Mouse (Mus musculus): ENCODE measurements around the gene Kif1bp. TPM values are rescaled to one million over a fixed set of nuclear protein-coding genes. Genes with fewer than 3 reads are reported as not detected.

Gene Kif1bp
- polyA plus RNA-seq (2014; fragmentation: Nextera tagmentation; extraction: Ambion mirVana), result 62.3 and 62.5 TPM in 2 replicates

DNA sequence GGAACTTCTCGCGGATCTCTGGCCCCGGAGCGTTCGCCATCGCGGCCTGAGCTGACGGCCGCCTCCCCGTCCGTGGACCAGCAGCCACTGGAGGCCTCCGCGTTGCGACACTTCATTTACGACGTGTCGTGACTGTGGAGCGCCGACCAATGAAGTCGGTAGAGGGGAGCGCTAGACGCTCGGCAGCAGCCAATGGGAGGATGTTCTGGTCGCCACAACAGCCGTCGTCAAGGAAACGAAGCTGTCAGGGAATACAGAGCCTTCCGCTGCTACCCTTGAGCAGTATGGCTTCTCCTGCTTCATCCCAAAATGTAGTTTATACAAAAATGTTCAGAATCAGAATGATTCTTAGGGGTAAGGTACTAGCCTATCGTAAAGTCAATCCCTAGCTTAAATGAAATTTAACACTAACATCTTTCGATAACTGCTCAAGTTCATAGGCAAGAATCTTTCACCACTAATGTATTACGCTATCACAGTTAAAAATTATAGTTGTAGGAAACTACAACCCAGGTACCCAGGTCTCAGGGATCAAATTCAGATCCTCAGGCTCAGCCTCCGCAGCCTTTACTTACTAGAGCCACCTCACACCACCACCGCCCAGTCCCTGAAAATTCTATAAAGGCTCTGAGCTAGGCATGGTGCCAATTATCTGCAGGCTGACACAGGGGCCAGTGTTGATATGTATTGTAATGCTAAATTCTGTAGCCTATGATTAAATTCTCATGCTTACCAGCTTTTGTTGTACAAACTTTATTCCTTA is at the start of gene Kif1bp:
Kif1bp (minus strand) TSS at position 120 of the 763 bp plus-strand sequence.
- peak; percentile 99 for ATAC-seq (ENCODE audit: insufficient read depth, low FRiP score, low TSS enrichment)
- Histone ChIP-seq H3K4me2 (ENCODE audit: low read depth) (peak within 1 kb of the TSS; percentile 63), H3K27ac (ENCODE audit: low read depth, low read length) (peak within 1 kb of the TSS; percentile 53; the same call in 1 of the 2 replicates), H3K36me3 (ENCODE audit: control insufficient read depth, insufficient read depth, low read length) (peaks cover 12% of the 10 kb centered on the region), H3K9ac (ENCODE audit: low read length) (peak within 1 kb of the TSS; percentile 81), H3K4me1 (ENCODE audit: control insufficient read depth, insufficient read depth, low read length) (peaks cover 8% of the 10 kb centered on the region), H3K9me3 (ENCODE audit: control insufficient read depth, low read length) (no peaks in the 10 kb centered on the region), H3K27me3 (ENCODE audit: control insufficient read depth, insufficient read depth, low read length) (no peaks in the 10 kb centered on the region), H3K4me3 (ENCODE audit: low read depth, low read length) (peak within 1 kb of the TSS; percentile 95)
- peak; percentile 95 for DNase-seq (ENCODE audit: low spot score)
- WGBS, result 7% methylated on average over 33 of the region's 33 CpGs

DNA sequence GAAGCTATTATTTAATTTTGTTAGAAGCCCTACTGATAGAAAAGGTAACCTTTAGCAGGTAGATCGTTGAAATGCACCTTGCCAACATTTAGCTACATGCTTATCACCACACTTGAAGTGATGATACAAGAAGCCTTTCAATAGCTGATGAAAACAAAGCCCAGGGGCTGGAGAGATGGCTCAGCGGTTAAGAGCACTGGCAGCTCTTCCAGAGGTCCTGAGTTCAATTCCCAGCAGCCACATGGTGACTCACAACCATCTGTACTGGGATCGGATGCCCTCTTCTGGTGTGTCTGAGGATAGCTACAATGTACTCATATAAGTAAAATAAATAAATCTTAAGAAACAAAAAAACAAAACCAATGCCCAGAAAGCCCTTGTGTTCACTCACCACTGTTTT is 25.9 kb upstream of the Kif1bp start:
- no peak for ATAC-seq (ENCODE audit: insufficient read depth, low FRiP score, low TSS enrichment)
- no peak for DNase-seq (ENCODE audit: low spot score)
- Histone ChIP-seq H3K27me3 (ENCODE audit: control insufficient read depth, insufficient read depth, low read length) (no peaks in the 10 kb centered on the region), H3K27ac (ENCODE audit: low read depth, low read length) (no peak overlapping the region), H3K4me1 (ENCODE audit: control insufficient read depth, insufficient read depth, low read length) (0 out of 2 replicates have a peak, but pooled peaks cover 5% of the 10 kb centered on the region), H3K4me2 (ENCODE audit: low read depth) (no peak overlapping the region), H3K4me3 (ENCODE audit: low read depth, low read length) (no peak overlapping the region), H3K36me3 (ENCODE audit: control insufficient read depth, insufficient read depth, low read length) (no peaks in the 10 kb centered on the region), H3K9me3 (ENCODE audit: control insufficient read depth, low read length) (no peaks in the 10 kb centered on the region), H3K9ac (ENCODE audit: low read length) (no peak overlapping the region)
- WGBS, result 86% methylated on average over 3 of the region's 3 CpGs

DNA sequence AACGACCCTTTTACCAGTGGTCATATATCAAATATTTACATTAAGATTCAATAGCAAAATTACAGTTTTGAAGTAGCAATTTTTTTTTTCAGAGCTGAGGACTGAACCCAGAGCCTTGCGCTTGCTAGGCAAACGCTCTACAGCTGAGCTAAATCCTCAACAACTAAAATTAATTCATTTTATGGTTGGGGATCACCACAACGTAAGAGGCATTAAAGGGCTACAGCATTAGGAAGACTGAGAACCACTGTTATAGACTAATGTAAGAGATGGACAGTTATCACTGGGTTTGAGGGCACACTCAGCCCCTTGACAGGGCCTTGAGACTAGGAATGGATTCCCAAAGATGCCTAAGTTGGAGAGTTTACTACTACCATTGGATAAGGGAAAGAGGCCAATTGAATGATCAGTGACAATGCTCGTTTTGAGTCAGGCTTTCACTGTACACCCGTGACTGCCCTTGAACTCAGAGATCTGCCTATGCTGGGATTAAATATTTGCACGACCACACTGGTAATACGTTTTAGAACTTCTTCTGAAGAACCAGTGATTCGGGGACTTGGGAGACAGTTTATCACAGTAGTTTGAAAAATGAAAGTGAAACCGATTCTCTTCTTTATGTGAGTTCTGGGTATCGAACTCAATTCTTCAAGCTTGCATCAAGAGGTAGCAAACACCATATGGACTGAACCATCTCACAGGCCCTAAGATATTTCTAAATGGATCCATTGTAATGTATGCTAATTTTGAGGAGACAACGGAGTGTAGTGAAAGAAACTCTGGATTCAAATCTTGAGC is 25.2 kb upstream of the Kif1bp start:
- Histone ChIP-seq H3K9me3 (ENCODE audit: control insufficient read depth, low read length) (no peaks in the 10 kb centered on the region), H3K4me1 (ENCODE audit: control insufficient read depth, insufficient read depth, low read length) (0 out of 2 replicates have a peak, but pooled peaks cover 5% of the 10 kb centered on the region), H3K4me2 (ENCODE audit: low read depth) (no peak overlapping the region), H3K9ac (ENCODE audit: low read length) (no peak overlapping the region), H3K27ac (ENCODE audit: low read depth, low read length) (no peak overlapping the region), H3K27me3 (ENCODE audit: control insufficient read depth, insufficient read depth, low read length) (no peaks in the 10 kb centered on the region), H3K36me3 (ENCODE audit: control insufficient read depth, insufficient read depth, low read length) (0 out of 2 replicates have a peak, but pooled peaks cover 1% of the 10 kb centered on the region), H3K4me3 (ENCODE audit: low read depth, low read length) (no peak overlapping the region)
- DNase-seq (ENCODE audit: low spot score), result no peak
- 91% methylated on average over 12 of the region's 12 CpGs for WGBS
- ATAC-seq (ENCODE audit: insufficient read depth, low FRiP score, low TSS enrichment), result no peak

DNA sequence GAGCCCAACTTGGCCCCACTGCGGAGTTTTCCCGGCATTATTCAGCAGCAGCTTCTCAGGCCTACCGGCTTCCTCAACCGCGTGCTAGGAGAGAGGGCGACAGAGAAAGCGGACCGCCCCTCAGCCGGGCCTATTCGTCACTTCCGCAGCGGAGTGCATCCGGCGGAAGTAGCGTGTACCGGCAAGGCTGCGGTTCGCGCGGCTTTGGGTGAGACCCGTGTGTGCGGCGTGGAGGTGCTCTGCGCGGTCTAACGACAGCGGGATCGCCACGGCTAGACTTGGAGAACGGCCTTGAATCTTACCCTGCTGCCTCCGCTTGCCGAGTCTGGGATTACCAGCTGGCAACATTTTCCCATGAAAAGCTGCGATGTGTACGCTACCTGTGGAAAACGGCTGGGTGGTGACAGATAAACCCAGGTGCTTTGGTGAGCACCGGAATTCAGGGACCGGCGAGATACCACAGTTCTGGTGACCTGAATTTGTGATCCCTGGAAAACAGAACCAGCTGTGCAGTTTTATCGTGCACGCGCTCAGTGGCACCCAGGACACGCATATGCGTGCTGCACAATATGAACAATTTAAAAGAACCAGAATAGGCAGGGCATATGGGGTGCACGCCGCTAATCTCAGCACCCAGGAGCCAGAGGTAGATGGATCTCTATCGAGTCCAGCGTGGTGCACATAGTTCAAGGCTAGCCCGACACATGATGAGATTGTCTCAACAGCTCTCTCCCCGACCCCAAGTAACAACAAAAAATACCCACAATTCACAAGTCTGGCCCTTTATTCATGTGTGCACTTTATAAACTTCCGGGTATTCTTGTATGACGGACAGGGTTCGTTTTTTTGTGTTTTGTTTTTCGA is 24.2 kb upstream of the Kif1bp start, which contains the start of gene Ddx21:
Ddx21 (minus strand) TSS at position 105 of the 864 bp plus-strand sequence.
- Histone ChIP-seq H3K36me3 (ENCODE audit: control insufficient read depth, insufficient read depth, low read length) (0 out of 2 replicates have a peak, but pooled peaks cover 6% of the 10 kb centered on the region), H3K4me2 (ENCODE audit: low read depth) (peak within 1 kb of the TSS; percentile 88), H3K27me3 (ENCODE audit: control insufficient read depth, insufficient read depth, low read length) (no peaks in the 10 kb centered on the region), H3K9ac (ENCODE audit: low read length) (peak within 1 kb of the TSS; percentile 71), H3K27ac (ENCODE audit: low read depth, low read length) (no peak within 1 kb of the TSS), H3K4me1 (ENCODE audit: control insufficient read depth, insufficient read depth, low read length) (0 out of 2 replicates have a peak, but pooled peaks cover 5% of the 10 kb centered on the region), H3K9me3 (ENCODE audit: control insufficient read depth, low read length) (no peaks in the 10 kb centered on the region), H3K4me3 (ENCODE audit: low read depth, low read length) (peak within 1 kb of the TSS; percentile 70)
- ATAC-seq (ENCODE audit: insufficient read depth, low FRiP score, low TSS enrichment) (peak; percentile 95), DNase-seq (ENCODE audit: low spot score) (peak; percentile 93)
- 6% methylated on average over 53 of the region's 53 CpGs for WGBS

DNA sequence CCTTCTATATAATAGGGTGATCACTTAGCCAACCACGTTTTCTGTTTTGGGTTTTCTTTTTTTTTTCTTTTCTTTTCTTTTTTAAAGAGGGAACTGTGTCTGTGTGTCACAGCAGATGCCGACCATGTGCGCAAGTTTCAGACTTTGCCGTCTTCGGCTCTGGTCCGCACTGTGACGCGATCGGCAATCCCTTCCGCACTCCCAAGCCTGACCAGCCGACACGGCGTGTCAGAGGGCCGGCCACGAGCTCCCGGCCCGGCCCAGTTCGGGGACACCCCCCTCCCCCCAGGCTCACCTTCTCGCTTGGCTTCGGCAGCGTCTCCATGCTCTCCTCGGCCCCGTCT is 23.5 kb upstream of the Kif1bp start:
- Histone ChIP-seq H3K27me3 (ENCODE audit: control insufficient read depth, insufficient read depth, low read length) (no peaks in the 10 kb centered on the region), H3K27ac (ENCODE audit: low read depth, low read length) (no peak overlapping the region), H3K4me1 (ENCODE audit: control insufficient read depth, insufficient read depth, low read length) (0 out of 2 replicates have a peak, but pooled peaks cover 5% of the 10 kb centered on the region), H3K36me3 (ENCODE audit: control insufficient read depth, insufficient read depth, low read length) (0 out of 2 replicates have a peak, but pooled peaks cover 6% of the 10 kb centered on the region), H3K4me2 (ENCODE audit: low read depth) (peak overlapping the region; percentile 88), H3K9me3 (ENCODE audit: control insufficient read depth, low read length) (no peaks in the 10 kb centered on the region), H3K4me3 (ENCODE audit: low read depth, low read length) (peak overlapping the region; percentile 70), H3K9ac (ENCODE audit: low read length) (peak overlapping the region; percentile 71)
- DNase-seq (ENCODE audit: low spot score) (no peak), ATAC-seq (ENCODE audit: insufficient read depth, low FRiP score, low TSS enrichment) (peak; percentile 85)
- under 1% methylated on average over 23 of the region's 23 CpGs for WGBS

DNA sequence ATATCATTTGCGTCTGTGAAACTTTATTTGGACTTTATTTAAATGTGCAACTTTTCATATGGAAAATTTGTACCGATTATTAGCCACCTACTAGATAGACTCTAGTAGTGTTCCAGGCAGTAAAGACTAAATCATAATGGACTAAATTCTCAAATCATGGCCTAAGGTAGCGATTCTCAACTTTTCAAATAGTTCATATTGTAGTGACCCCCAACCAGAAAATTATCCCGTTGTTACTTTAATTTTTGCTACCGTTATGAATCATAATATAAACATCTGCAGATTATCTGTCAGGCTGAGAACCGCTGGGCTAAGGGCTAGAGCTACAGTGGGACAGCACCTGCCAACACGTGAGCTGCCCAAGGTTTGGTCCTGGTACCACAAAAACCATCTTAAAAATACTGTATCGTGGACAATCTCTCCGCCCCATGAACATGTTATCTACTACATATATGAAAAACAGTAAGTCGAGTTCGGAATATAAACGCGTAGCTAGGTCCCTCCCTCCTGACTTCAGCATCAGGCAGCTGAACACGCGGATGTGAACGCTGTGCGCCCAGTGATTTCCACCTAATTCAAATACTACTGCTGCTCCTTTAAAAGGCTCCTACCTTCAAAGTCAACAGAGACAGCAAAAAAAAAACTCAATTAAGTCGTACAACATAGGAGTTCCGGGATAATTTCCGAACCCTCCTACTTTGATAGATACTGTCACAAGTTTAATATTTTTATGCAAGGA is 23.0 kb upstream of the Kif1bp start:
- Histone ChIP-seq H3K9ac (ENCODE audit: low read length) (peak overlapping the region; percentile 71), H3K36me3 (ENCODE audit: control insufficient read depth, insufficient read depth, low read length) (0 out of 2 replicates have a peak, but pooled peaks cover 6% of the 10 kb centered on the region), H3K4me1 (ENCODE audit: control insufficient read depth, insufficient read depth, low read length) (0 out of 2 replicates have a peak, but pooled peaks cover 5% of the 10 kb centered on the region), H3K27ac (ENCODE audit: low read depth, low read length) (no peak overlapping the region), H3K4me2 (ENCODE audit: low read depth) (peak overlapping the region; percentile 88), H3K27me3 (ENCODE audit: control insufficient read depth, insufficient read depth, low read length) (no peaks in the 10 kb centered on the region), H3K9me3 (ENCODE audit: control insufficient read depth, low read length) (no peaks in the 10 kb centered on the region), H3K4me3 (ENCODE audit: low read depth, low read length) (peak overlapping the region; percentile 70)
- WGBS, result 13% methylated on average over 20 of the region's 20 CpGs
- DNase-seq (ENCODE audit: low spot score) (no peak), ATAC-seq (ENCODE audit: insufficient read depth, low FRiP score, low TSS enrichment) (no peak)

DNA sequence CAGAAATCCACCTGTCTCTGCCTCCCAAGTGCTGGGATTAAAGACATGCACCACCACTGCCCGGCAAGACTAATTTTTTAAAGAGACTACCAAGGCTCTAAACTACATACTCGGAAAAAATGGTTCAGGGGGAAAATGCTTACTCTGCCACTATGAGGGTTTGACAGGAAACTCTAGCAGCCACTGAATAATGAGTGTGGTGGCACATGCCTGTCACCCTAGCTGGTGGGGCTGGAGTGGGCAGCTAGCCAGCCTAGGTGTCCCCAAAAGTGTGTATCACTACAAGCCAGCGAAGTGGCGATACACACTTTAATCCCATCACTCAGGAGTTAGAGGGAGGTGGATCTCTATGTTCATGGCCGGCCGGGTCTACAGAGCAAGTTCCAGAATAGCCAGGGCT is 21.8 kb upstream of the Kif1bp start:
- Histone ChIP-seq H3K9ac (ENCODE audit: low read length) (no peak overlapping the region), H3K4me3 (ENCODE audit: low read depth, low read length) (no peak overlapping the region), H3K27me3 (ENCODE audit: control insufficient read depth, insufficient read depth, low read length) (no peaks in the 10 kb centered on the region), H3K4me2 (ENCODE audit: low read depth) (no peak overlapping the region), H3K27ac (ENCODE audit: low read depth, low read length) (no peak overlapping the region), H3K36me3 (ENCODE audit: control insufficient read depth, insufficient read depth, low read length) (0 out of 2 replicates have a peak, but pooled peaks cover 6% of the 10 kb centered on the region), H3K9me3 (ENCODE audit: control insufficient read depth, low read length) (no peaks in the 10 kb centered on the region), H3K4me1 (ENCODE audit: control insufficient read depth, insufficient read depth, low read length) (0 out of 2 replicates have a peak, but pooled peaks cover 5% of the 10 kb centered on the region)
- WGBS, result 93% methylated on average over 6 of the region's 6 CpGs
- no peak for ATAC-seq (ENCODE audit: insufficient read depth, low FRiP score, low TSS enrichment)
- DNase-seq (ENCODE audit: low spot score), result no peak

All from neural tube, embryonic 11.5 days (tissue).